In genomic region chr9:98244223-98244622, GRCm38 (mm10) we compare ENCODE assay signal across 9 mouse cellular contexts. TPM values are rescaled to one million over a fixed set of nuclear protein-coding genes. Genes with fewer than 3 reads are reported as not detected.
A peak's percentile ranks its signal among the peaks of the same experiment; 100 is the strongest.
DNase-seq lines count a peak whose midpoint lies in the region; ATAC-seq lines count a peak whose summit lies in the region.
"Had no signal": no experiment of that assay in that cellular context is flagged by ENCODE, and none has a peak within 500 bp of the region (broad histone marks: within the 10 kb centered on the region; RNA-seq: fewer than 3 reads in every experiment).

No protein-coding gene starts in this region.

- no peaks in the 10 kb centered on the region for H3K4me1 ChIP-seq in hindbrain, embryonic 10.5 days (replicated peaks)
- no peaks in the 10 kb centered on the region for H3K4me1 ChIP-seq in hindbrain, embryonic 13.5 days (replicated peaks)
- peaks cover 4% of the 10 kb centered on the region; the same call in 1 of the 2 replicates for H3K4me1 ChIP-seq in embryonic facial prominence, embryonic 10.5 days
- H3K4me1 ChIP-seq in midbrain, embryonic 15.5 days: no peaks in the 10 kb centered on the region

- peak; percentile 51 for DNase-seq in hindbrain, embryonic 10.5 days (ENCODE audit: low spot score)
- DNase-seq in adrenal gland, postnatal 10 days: peak; percentile 60
- DNase-seq in embryonic facial prominence, embryonic 10.5 days (ENCODE audit: low spot score): peak; percentile 51
- peak; percentile 49 for DNase-seq in layer of hippocampus, adult 9-10 months (ENCODE audit: low spot score)
- DNase-seq in B cell, adult 2 months: no peak
- no peak for DNase-seq in thymus, postnatal 25 days

- H3K9me3 ChIP-seq in hindbrain, embryonic 10.5 days: no peaks in the 10 kb centered on the region
- H3K9me3 ChIP-seq in hindbrain, embryonic 13.5 days: no peaks in the 10 kb centered on the region
- no peaks in the 10 kb centered on the region for H3K9me3 ChIP-seq in embryonic facial prominence, embryonic 10.5 days
- H3K9me3 ChIP-seq in midbrain, embryonic 15.5 days: no peaks in the 10 kb centered on the region
- H3K9me3 ChIP-seq: G1E had no signal

- no peak overlapping the region for H3K4me3 ChIP-seq in hindbrain, embryonic 10.5 days
- no peak overlapping the region for H3K4me3 ChIP-seq in hindbrain, embryonic 13.5 days
- H3K4me3 ChIP-seq in embryonic facial prominence, embryonic 10.5 days: no peak overlapping the region
- no peak overlapping the region for H3K4me3 ChIP-seq in midbrain, embryonic 15.5 days

- H3K9ac ChIP-seq in hindbrain, embryonic 13.5 days: no peak overlapping the region
- H3K9ac ChIP-seq in midbrain, embryonic 15.5 days: no peak overlapping the region

- WGBS in hindbrain, embryonic 10.5 days: 58% methylated on average over 2 of the region's 2 CpGs
- 35% methylated on average over 2 of the region's 2 CpGs for WGBS in hindbrain, embryonic 13.5 days
- 52% methylated on average over 2 of the region's 2 CpGs for WGBS in embryonic facial prominence, embryonic 10.5 days
- WGBS in midbrain, embryonic 15.5 days: 43% methylated on average over 2 of the region's 2 CpGs

- H3K27me3 ChIP-seq in hindbrain, embryonic 10.5 days (ENCODE audit: insufficient read depth, poor library complexity, severe bottlenecking): no peaks in the 10 kb centered on the region
- no peaks in the 10 kb centered on the region for H3K27me3 ChIP-seq in hindbrain, embryonic 13.5 days
- no peaks in the 10 kb centered on the region for H3K27me3 ChIP-seq in embryonic facial prominence, embryonic 10.5 days (replicated peaks; ENCODE audit: low read depth, poor library complexity, severe bottlenecking)
- H3K27me3 ChIP-seq in midbrain, embryonic 15.5 days (replicated peaks): no peaks in the 10 kb centered on the region

- ATAC-seq in hindbrain, embryonic 13.5 days (ENCODE audit: low FRiP score): no peak
- ATAC-seq in midbrain, embryonic 15.5 days (replicated peaks): peak; percentile 63

- no peaks in the 10 kb centered on the region for H3K36me3 ChIP-seq in hindbrain, embryonic 10.5 days
- no peaks in the 10 kb centered on the region for H3K36me3 ChIP-seq in hindbrain, embryonic 13.5 days
- H3K36me3 ChIP-seq in embryonic facial prominence, embryonic 10.5 days (replicated peaks): no peaks in the 10 kb centered on the region
- no peaks in the 10 kb centered on the region for H3K36me3 ChIP-seq in midbrain, embryonic 15.5 days (replicated peaks)
- H3K36me3 ChIP-seq: G1E had no signal

- no peak overlapping the region for H3K27ac ChIP-seq in hindbrain, embryonic 10.5 days
- H3K27ac ChIP-seq in hindbrain, embryonic 13.5 days: no peak overlapping the region
- no peak overlapping the region for H3K27ac ChIP-seq in embryonic facial prominence, embryonic 10.5 days (replicated peaks)
- H3K27ac ChIP-seq in midbrain, embryonic 15.5 days: no peak overlapping the region

- H3K4me2 ChIP-seq in hindbrain, embryonic 13.5 days: no peak overlapping the region
- H3K4me2 ChIP-seq in midbrain, embryonic 15.5 days: no peak overlapping the region

RNA-seq across cellular contexts. Expression of gene Nmnat3, which starts 43.0 kb away (rescaled TPM):
- 2.0 and 2.3 TPM in 2 replicates for polyA plus RNA-seq in hindbrain, embryonic 10.5 days (2016; fragmentation: Nextera tagmentation; extraction: Ambion mirVana)
- polyA plus RNA-seq in hindbrain, embryonic 13.5 days (2015; fragmentation: Nextera tagmentation; extraction: Ambion mirVana): 1.4 and 1.7 TPM in 2 replicates
- total RNA-seq in adrenal gland, postnatal 10 days (2021): 10 to 100 TPM; 12.5 to 14.5 TPM
- 2.4 and 3.4 TPM in 2 replicates for polyA plus RNA-seq in embryonic facial prominence, embryonic 10.5 days (2016; fragmentation: Nextera tagmentation; extraction: Ambion mirVana)
- 0.84 and 1.5 TPM in 2 replicates for polyA plus RNA-seq in midbrain, embryonic 15.5 days (2015; fragmentation: Nextera tagmentation; extraction: Ambion mirVana)

Comparison
In these comparisons a context has a peak if more than half of its experiments do, and no peak if none do; other contexts are left out.
1. DNase-seq: peak in hindbrain, embryonic 10.5 days (single experiment), adrenal gland, postnatal 10 days (single experiment), embryonic facial prominence, embryonic 10.5 days (single experiment) and layer of hippocampus, adult 9-10 months (single experiment); none in B cell, adult 2 months (0 of 2) and thymus, postnatal 25 days (single experiment).